Mouse (Mus musculus): ENCODE measurements around the gene Abraxas2. TPM values are rescaled to one million over a fixed set of nuclear protein-coding genes. Genes with fewer than 3 reads are reported as not detected.

Gene Abraxas2
- polyA plus RNA-seq, 1 experiment from 2014 or later: 27.1 TPM

DNA sequence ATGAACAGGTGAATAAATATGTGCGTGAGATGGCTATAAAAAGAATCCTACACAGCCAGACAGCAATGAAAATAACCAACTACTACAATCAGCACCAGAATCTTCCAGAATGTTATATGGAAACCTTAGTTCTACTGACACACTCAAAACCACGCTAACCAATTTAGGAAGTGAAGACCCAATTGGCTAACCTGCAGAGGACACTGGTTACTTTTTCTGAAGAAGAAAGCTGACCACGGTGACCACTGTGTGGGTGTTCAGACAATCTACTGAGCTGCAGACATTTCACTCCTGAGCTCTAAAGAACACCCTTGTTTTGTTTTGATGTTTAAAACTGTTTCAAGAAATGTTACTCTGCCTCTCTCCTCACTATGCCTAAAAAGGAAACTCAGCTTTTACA lies 15.9 kb upstream of the Abraxas2 start:
- 96% methylated on average over 3 of the region's 3 CpGs for WGBS
- H3K4me1 ChIP-seq (replicated peaks; ENCODE audit: control insufficient read depth, insufficient read depth, low read length): no peaks in the 10 kb centered on the region
- no peaks in the 10 kb centered on the region for H3K27me3 ChIP-seq (replicated peaks; ENCODE audit: control insufficient read depth, insufficient read depth, low read length)
- H3K4me2 ChIP-seq (replicated peaks; ENCODE audit: low read depth): no peak overlapping the region
- H3K9me3 ChIP-seq (ENCODE audit: control insufficient read depth): no peaks in the 10 kb centered on the region
- TF ChIP-seq CTCF (IDR thresholded peaks at IDR 0.05; ENCODE audit: low read depth): no peak
- H3K4me3 ChIP-seq (ENCODE audit: low read depth, low read length): no peak overlapping the region
- H3K36me3 ChIP-seq (ENCODE audit: control insufficient read depth, insufficient read depth): peaks cover 3% of the 10 kb centered on the region; the same call in 1 of the 2 replicates
- H3K9ac ChIP-seq (ENCODE audit: low read depth, low read length): no peak overlapping the region
- ATAC-seq: no peak
- H3K27ac ChIP-seq (ENCODE audit: low read depth, low read length): no peak overlapping the region

DNA sequence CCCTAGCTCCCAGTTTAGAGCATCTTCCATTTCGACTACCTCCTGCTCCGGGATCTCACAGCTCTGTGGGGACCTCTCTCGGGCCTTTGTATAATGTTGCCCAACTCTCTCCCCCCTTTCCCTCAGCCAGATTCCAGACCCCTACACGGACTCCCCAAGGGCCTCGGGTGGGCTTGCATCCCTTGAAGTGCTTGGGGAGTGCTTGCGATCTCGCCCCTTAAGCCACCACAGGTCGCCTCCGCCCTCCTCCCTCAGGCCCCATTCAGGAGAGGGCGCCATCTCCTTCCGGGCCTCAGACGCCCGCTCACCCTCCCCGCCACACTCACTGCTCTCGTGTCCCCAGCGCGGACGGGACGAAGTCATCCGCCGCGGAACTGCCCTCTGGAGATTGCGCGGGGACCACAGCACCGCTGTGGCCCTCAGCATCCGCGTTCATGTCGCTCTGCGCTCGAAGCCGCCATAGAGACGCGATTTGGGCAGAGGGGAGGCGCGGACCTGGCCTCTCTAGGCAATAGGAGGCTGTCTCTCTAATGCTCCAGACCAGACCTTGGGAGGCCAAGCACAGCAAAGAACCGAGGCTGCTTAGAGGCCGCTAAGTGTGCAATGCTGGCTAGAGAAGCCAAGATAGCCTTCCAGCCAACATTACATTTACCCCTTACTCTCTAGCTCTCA lies 6.7 kb upstream of the Abraxas2 start, which contains the start of gene Eef1akmt2:
Eef1akmt2 (minus strand) TSS at position 501 of the 672 bp plus-strand sequence.
- Histone ChIP-seq H3K9ac (ENCODE audit: low read depth, low read length) (peak within 1 kb of the TSS; percentile 88), H3K9me3 (ENCODE audit: control insufficient read depth) (no peaks in the 10 kb centered on the region), H3K4me1 (replicated peaks; ENCODE audit: control insufficient read depth, insufficient read depth, low read length) (no peaks in the 10 kb centered on the region), H3K27me3 (replicated peaks; ENCODE audit: control insufficient read depth, insufficient read depth, low read length) (no peaks in the 10 kb centered on the region), H3K4me3 (ENCODE audit: low read depth, low read length) (peak within 1 kb of the TSS; percentile 73), H3K4me2 (replicated peaks; ENCODE audit: low read depth) (peak within 1 kb of the TSS; percentile 68), H3K27ac (ENCODE audit: low read depth, low read length) (peak within 1 kb of the TSS; percentile 95), H3K36me3 (ENCODE audit: control insufficient read depth, insufficient read depth) (peaks cover 15% of the 10 kb centered on the region; the same call in 1 of the 2 replicates)
- WGBS: 1% methylated on average over 37 of the region's 37 CpGs
- peak; percentile 93 for ATAC-seq
- TF ChIP-seq CTCF (IDR thresholded peaks at IDR 0.05; ENCODE audit: low read depth): peak; percentile 66

DNA sequence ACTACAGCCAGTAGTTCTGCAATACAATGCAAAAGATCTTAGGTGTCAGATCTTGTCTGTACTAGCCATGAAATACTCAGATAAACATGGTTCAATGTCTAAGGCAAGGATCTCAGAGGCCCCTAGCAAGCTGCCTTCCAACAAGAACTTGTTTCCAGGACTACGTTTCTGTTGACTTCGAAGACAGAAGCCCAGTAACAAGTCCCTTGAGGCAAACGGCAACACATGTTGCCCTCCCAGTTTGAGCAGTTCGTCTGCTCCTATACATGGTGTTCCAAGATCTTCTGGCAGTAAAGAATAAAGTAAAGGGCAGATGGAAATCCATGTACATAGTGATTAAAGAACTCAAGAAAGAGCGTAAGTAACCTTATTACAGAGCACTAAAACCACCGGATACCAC lies 5.7 kb upstream of the Abraxas2 start:
- no peak overlapping the region for H3K27ac ChIP-seq (ENCODE audit: low read depth, low read length)
- no peak overlapping the region for H3K4me3 ChIP-seq (ENCODE audit: low read depth, low read length)
- no peaks in the 10 kb centered on the region for H3K9me3 ChIP-seq (ENCODE audit: control insufficient read depth)
- H3K36me3 ChIP-seq (ENCODE audit: control insufficient read depth, insufficient read depth): peaks cover 12% of the 10 kb centered on the region; the same call in 1 of the 2 replicates
- no peaks in the 10 kb centered on the region for H3K4me1 ChIP-seq (replicated peaks; ENCODE audit: control insufficient read depth, insufficient read depth, low read length)
- no peaks in the 10 kb centered on the region for H3K27me3 ChIP-seq (replicated peaks; ENCODE audit: control insufficient read depth, insufficient read depth, low read length)
- no peak overlapping the region for H3K4me2 ChIP-seq (replicated peaks; ENCODE audit: low read depth)
- H3K9ac ChIP-seq (ENCODE audit: low read depth, low read length): no peak overlapping the region
- WGBS: 77% methylated on average over 6 of the region's 6 CpGs
- no peak for TF ChIP-seq CTCF (IDR thresholded peaks at IDR 0.05; ENCODE audit: low read depth)
- ATAC-seq: no peak

GRCm38 (mm10) chr7:132853946-132854345 lies 5.1 kb upstream of the Abraxas2 start:
- no peak overlapping the region for H3K27ac ChIP-seq (ENCODE audit: low read depth, low read length)
- H3K4me3 ChIP-seq (ENCODE audit: low read depth, low read length): no peak overlapping the region
- no peaks in the 10 kb centered on the region; the same call in 1 of the 2 replicates for H3K4me1 ChIP-seq (replicated peaks; ENCODE audit: control insufficient read depth, insufficient read depth, low read length)
- peaks cover 10% of the 10 kb centered on the region; the same call in 1 of the 2 replicates for H3K36me3 ChIP-seq (ENCODE audit: control insufficient read depth, insufficient read depth)
- no peaks in the 10 kb centered on the region for H3K9me3 ChIP-seq (ENCODE audit: control insufficient read depth)
- no peak overlapping the region for H3K9ac ChIP-seq (ENCODE audit: low read depth, low read length)
- 67% methylated on average over 4 of the region's 4 CpGs for WGBS
- H3K4me2 ChIP-seq (replicated peaks; ENCODE audit: low read depth): no peak overlapping the region
- no peak for TF ChIP-seq CTCF (IDR thresholded peaks at IDR 0.05; ENCODE audit: low read depth)
- no peaks in the 10 kb centered on the region for H3K27me3 ChIP-seq (replicated peaks; ENCODE audit: control insufficient read depth, insufficient read depth, low read length)
- ATAC-seq: no peak

GRCm38 (mm10) chr7:132856083-132856482 lies 2.9 kb upstream of the Abraxas2 start:
- Histone ChIP-seq H3K36me3 (ENCODE audit: control insufficient read depth, insufficient read depth) (no peaks in the 10 kb centered on the region), H3K9me3 (ENCODE audit: control insufficient read depth) (no peaks in the 10 kb centered on the region), H3K27me3 (replicated peaks; ENCODE audit: control insufficient read depth, insufficient read depth, low read length) (no peaks in the 10 kb centered on the region), H3K9ac (ENCODE audit: low read depth, low read length) (no peak overlapping the region), H3K4me1 (replicated peaks; ENCODE audit: control insufficient read depth, insufficient read depth, low read length) (no peaks in the 10 kb centered on the region; the same call in 1 of the 2 replicates), H3K4me3 (ENCODE audit: low read depth, low read length) (no peak overlapping the region), H3K27ac (ENCODE audit: low read depth, low read length) (no peak overlapping the region), H3K4me2 (replicated peaks; ENCODE audit: low read depth) (no peak overlapping the region)
- 65% methylated on average over 1 of the region's 1 CpGs for WGBS
- no peak for TF ChIP-seq CTCF (IDR thresholded peaks at IDR 0.05; ENCODE audit: low read depth)
- no peak for ATAC-seq

DNA sequence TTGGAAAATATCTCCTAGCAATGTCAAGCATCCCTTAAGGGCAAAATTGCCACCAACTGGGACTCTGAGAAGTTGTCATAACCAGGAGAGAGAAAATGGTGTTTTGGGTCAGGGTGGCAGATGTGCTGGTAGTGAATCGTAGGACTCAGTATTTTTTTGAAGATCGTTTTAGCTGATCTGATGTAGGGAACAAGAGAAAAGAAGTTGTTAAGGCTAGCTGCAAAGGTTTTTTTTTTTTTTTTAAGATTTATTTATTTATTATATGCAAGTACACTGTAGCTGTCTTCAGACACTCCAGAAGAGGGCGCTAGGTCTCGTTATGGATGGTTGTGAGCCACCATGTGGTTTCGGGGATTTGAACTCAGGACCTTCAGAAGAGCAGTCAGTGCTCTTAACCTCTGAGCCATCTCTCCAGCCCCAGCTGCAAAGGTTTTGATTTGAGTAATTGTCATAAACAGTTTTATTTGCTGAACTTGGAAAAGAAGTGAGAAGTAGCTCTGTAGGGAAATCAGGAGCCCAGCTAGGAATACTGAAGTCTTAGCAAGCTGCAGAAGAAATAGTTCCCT lies 899 bp upstream of the Abraxas2 start:
- Histone ChIP-seq H3K4me1 (replicated peaks; ENCODE audit: control insufficient read depth, insufficient read depth, low read length) (no peaks in the 10 kb centered on the region; the same call in 1 of the 2 replicates), H3K9ac (ENCODE audit: low read depth, low read length) (no peak overlapping the region), H3K27ac (ENCODE audit: low read depth, low read length) (no peak overlapping the region), H3K27me3 (replicated peaks; ENCODE audit: control insufficient read depth, insufficient read depth, low read length) (no peaks in the 10 kb centered on the region), H3K9me3 (ENCODE audit: control insufficient read depth) (no peaks in the 10 kb centered on the region), H3K36me3 (ENCODE audit: control insufficient read depth, insufficient read depth) (no peaks in the 10 kb centered on the region), H3K4me2 (replicated peaks; ENCODE audit: low read depth) (no peak overlapping the region), H3K4me3 (ENCODE audit: low read depth, low read length) (no peak overlapping the region)
- ATAC-seq: no peak
- peak; percentile 32 for TF ChIP-seq CTCF (IDR thresholded peaks at IDR 0.05; ENCODE audit: low read depth)
- WGBS: 71% methylated on average over 5 of the region's 5 CpGs

Data from intestine, postnatal 0 days (tissue).